Mouse (Mus musculus): Measurements from ENCODE around the gene Ccdc8. TPM values are rescaled to one million over a fixed set of nuclear protein-coding genes. Genes with fewer than 3 reads are reported as not detected.

Gene Ccdc8
- polyA plus RNA-seq, 1 experiment from 2014 or later, result 43.9 TPM

- Histone ChIP-seq H3K27me3 (no peaks in the 10 kb centered on the region), H3K9ac (no peak overlapping the region), H3K27ac (replicated peaks) (no peak overlapping the region), H3K4me1 (peaks cover 32% of the 10 kb centered on the region), H3K9me3 (replicated peaks) (no peaks in the 10 kb centered on the region), H3K4me2 (replicated peaks) (no peak overlapping the region), H3K4me3 (replicated peaks) (no peak overlapping the region), H3K36me3 (peaks cover 36% of the 10 kb centered on the region)
- ATAC-seq (ENCODE audit: insufficient number of reproducible peaks, low FRiP score, low TSS enrichment, low read depth), result no peak
- WGBS, result 65% methylated on average over 7 of the region's 7 CpGs
These were observed 36.4 kb downstream of the Ccdc8 start for GRCm38 (mm10) chr7:17028923-17029322.

GRCm38 (mm10) chr7:17030239-17030638, 37.7 kb downstream of the Ccdc8 start:
- H3K9me3 ChIP-seq (replicated peaks), result no peaks in the 10 kb centered on the region
- H3K4me2 ChIP-seq (replicated peaks), result no peak overlapping the region
- H3K27me3 ChIP-seq, result no peaks in the 10 kb centered on the region
- H3K36me3 ChIP-seq, result peaks cover 45% of the 10 kb centered on the region
- H3K4me3 ChIP-seq (replicated peaks), result no peak overlapping the region
- no peak overlapping the region for H3K27ac ChIP-seq (replicated peaks)
- ATAC-seq (ENCODE audit: insufficient number of reproducible peaks, low FRiP score, low TSS enrichment, low read depth), result no peak
- H3K9ac ChIP-seq, result no peak overlapping the region
- peaks cover 18% of the 10 kb centered on the region for H3K4me1 ChIP-seq
- WGBS, result 71% methylated on average over 7 of the region's 7 CpGs

GRCm38 (mm10) chr7:17038018-17038695, 45.6 kb downstream of the Ccdc8 start:
- peaks cover 85% of the 10 kb centered on the region for H3K36me3 ChIP-seq
- H3K9me3 ChIP-seq (replicated peaks), result no peaks in the 10 kb centered on the region
- 61% methylated on average over 9 of the region's 9 CpGs for WGBS
- H3K27me3 ChIP-seq, result no peaks in the 10 kb centered on the region
- no peak for ATAC-seq (ENCODE audit: insufficient number of reproducible peaks, low FRiP score, low TSS enrichment, low read depth)
- H3K9ac ChIP-seq, result no peak overlapping the region
- H3K27ac ChIP-seq (replicated peaks), result no peak overlapping the region
- no peak overlapping the region for H3K4me2 ChIP-seq (replicated peaks)
- H3K4me1 ChIP-seq, result no peaks in the 10 kb centered on the region
- H3K4me3 ChIP-seq (replicated peaks), result no peak overlapping the region

GRCm38 (mm10) chr7:17039373-17039772, 46.9 kb downstream of the Ccdc8 start:
- no peak for ATAC-seq (ENCODE audit: insufficient number of reproducible peaks, low FRiP score, low TSS enrichment, low read depth)
- H3K4me1 ChIP-seq, result no peaks in the 10 kb centered on the region
- no peaks in the 10 kb centered on the region for H3K27me3 ChIP-seq
- H3K36me3 ChIP-seq, result peaks cover 85% of the 10 kb centered on the region
- WGBS, result 95% methylated on average over 7 of the region's 7 CpGs
- H3K9me3 ChIP-seq (replicated peaks), result no peaks in the 10 kb centered on the region
- no peak overlapping the region for H3K27ac ChIP-seq (replicated peaks)
- H3K4me2 ChIP-seq (replicated peaks), result no peak overlapping the region
- H3K9ac ChIP-seq, result no peak overlapping the region
- no peak overlapping the region for H3K4me3 ChIP-seq (replicated peaks)

GRCm38 (mm10) chr7:17045743-17046142, 53.2 kb downstream of the Ccdc8 start:
- H3K4me2 ChIP-seq (replicated peaks), result no peak overlapping the region
- H3K27me3 ChIP-seq, result no peaks in the 10 kb centered on the region
- ATAC-seq (ENCODE audit: insufficient number of reproducible peaks, low FRiP score, low TSS enrichment, low read depth), result no peak
- no peak overlapping the region for H3K27ac ChIP-seq (replicated peaks)
- WGBS, result 39% methylated on average over 1 of the region's 1 CpGs
- H3K9me3 ChIP-seq (replicated peaks), result no peaks in the 10 kb centered on the region
- peaks cover 72% of the 10 kb centered on the region for H3K36me3 ChIP-seq
- no peak overlapping the region for H3K9ac ChIP-seq
- H3K4me3 ChIP-seq (replicated peaks), result no peak overlapping the region
- 0 out of 2 replicates have a peak, but pooled peaks cover 6% of the 10 kb centered on the region for H3K4me1 ChIP-seq

Other genes with a start within 250 kb of the Ccdc8 start
- 34.5 and 35.5 TPM in 2 replicates for gene Slc1a5, start 211.4 kb upstream of the Ccdc8 start, polyA plus RNA-seq (2015; fragmentation: Nextera tagmentation; extraction: Ambion mirVana)
- gene Strn4, start 176.8 kb upstream of the Ccdc8 start, polyA plus RNA-seq (2015; fragmentation: Nextera tagmentation; extraction: Ambion mirVana), result 108 and 114 TPM in 2 replicates
- 27.8 and 30.3 TPM in 2 replicates for gene Fkrp, start 176.0 kb upstream of the Ccdc8 start, polyA plus RNA-seq (2015; fragmentation: Nextera tagmentation; extraction: Ambion mirVana)
- 22.1 and 23.0 TPM in 2 replicates for gene Prkd2, start 149.8 kb upstream of the Ccdc8 start, polyA plus RNA-seq (2015; fragmentation: Nextera tagmentation; extraction: Ambion mirVana)
- 5.4 and 6.3 TPM in 2 replicates for gene Dact3, start 117.4 kb upstream of the Ccdc8 start, polyA plus RNA-seq (2015; fragmentation: Nextera tagmentation; extraction: Ambion mirVana)
- gene Gng8, start 100.9 kb upstream of the Ccdc8 start, polyA plus RNA-seq (2015; fragmentation: Nextera tagmentation; extraction: Ambion mirVana), result 27.8 and 36.3 TPM in 2 replicates
- 2.5 and 3.1 TPM in 2 replicates for gene Ptgir, start 86.2 kb upstream of the Ccdc8 start, polyA plus RNA-seq (2015; fragmentation: Nextera tagmentation; extraction: Ambion mirVana)
- 117 and 138 TPM in 2 replicates for gene Calm3, start 68.6 kb upstream of the Ccdc8 start, polyA plus RNA-seq (2015; fragmentation: Nextera tagmentation; extraction: Ambion mirVana)
- gene Pnmal2, start 48.0 kb upstream of the Ccdc8 start, polyA plus RNA-seq (2015; fragmentation: Nextera tagmentation; extraction: Ambion mirVana), result 22.4 and 26.0 TPM in 2 replicates
- gene Pnmal1, start 33.0 kb upstream of the Ccdc8 start, polyA plus RNA-seq (2015; fragmentation: Nextera tagmentation; extraction: Ambion mirVana), result 1.8 and 2.9 TPM in 2 replicates
- gene Gm42372, start 9.6 kb upstream of the Ccdc8 start, polyA plus RNA-seq (2015; fragmentation: Nextera tagmentation; extraction: Ambion mirVana), result 0.28 and 0.32 TPM in 2 replicates
- 112 and 113 TPM in 2 replicates for gene Ppp5c, start 35.2 kb downstream of the Ccdc8 start, polyA plus RNA-seq (2015; fragmentation: Nextera tagmentation; extraction: Ambion mirVana)
- 27.9 and 31.2 TPM in 2 replicates for gene Hif3a, start 69.7 kb downstream of the Ccdc8 start, polyA plus RNA-seq (2015; fragmentation: Nextera tagmentation; extraction: Ambion mirVana)
- 0.11 and 0.13 TPM in 2 replicates for gene Psg16, start 81.3 kb downstream of the Ccdc8 start, polyA plus RNA-seq (2015; fragmentation: Nextera tagmentation; extraction: Ambion mirVana)
- gene Ceacam3, start 157.6 kb downstream of the Ccdc8 start, polyA plus RNA-seq (2015; fragmentation: Nextera tagmentation; extraction: Ambion mirVana), result not detected in 2 replicates
- gene Psg29, start 210.8 kb downstream of the Ccdc8 start, polyA plus RNA-seq (2015; fragmentation: Nextera tagmentation; extraction: Ambion mirVana), result not detected in 2 replicates